Mouse (Mus musculus): ENCODE results near the gene Gm10073. TPM values are rescaled to one million over a fixed set of nuclear protein-coding genes. Genes with fewer than 3 reads are reported as not detected.

Gm10073 gene
- total RNA-seq, 2 experiments from 2014 or later: 73.1 to 101 TPM

Other genes with a start within 250 kb of the Gm10073 start
- 10 to 100 TPM; 77.7 to 84.8 TPM for gene Smpd3, start 235.5 kb downstream of the Gm10073 start, total RNA-seq (2021)
- 10 to 100 TPM; 10.9 to 13.3 TPM for gene Zfp90, start 158.1 kb downstream of the Gm10073 start, total RNA-seq (2021)
- not detected for gene 6030452D12Rik, start 72.9 kb downstream of the Gm10073 start, total RNA-seq (2021)
- gene Cdh3, start 62.6 kb downstream of the Gm10073 start, total RNA-seq (2021): under 1 TPM in 1 of 2 experiments, not detected in 1; 0.05 TPM
- gene Cdh1, start 29.9 kb upstream of the Gm10073 start, total RNA-seq (2021): under 1 TPM; 0.42 to 0.59 TPM
- 1 to 10 TPM; 5.7 to 7.1 TPM for gene Tango6, start 109.6 kb upstream of the Gm10073 start, total RNA-seq (2021)

Data from layer of hippocampus, postnatal 25 days (tissue).